Mouse (Mus musculus) lung, embryonic 15.5 days (tissue): ENCODE results near the gene Cytip. TPM values are rescaled to one million over a fixed set of nuclear protein-coding genes. Genes with fewer than 3 reads are reported as not detected.

Source experiments
- polyA plus RNA-seq: library from polyadenylated mRNA; unstranded; fragments of >200 nt; fragmentation: Nextera tagmentation; extraction: Ambion mirVana; gene quantifications from 2 replicates; pipeline ENCODE4 v1.2.1, GENCODE M21; 2015

The Cytip gene
- polyA plus RNA-seq, 1 experiment from 2014 or later: 4.0 TPM

Other genes with a start within 250 kb of the Cytip start
- gene Galnt5, start 197.6 kb downstream of the Cytip start, polyA plus RNA-seq: 1.3 and 1.4 TPM in 2 replicates
- not detected in 2 replicates for gene Ermn, start 142.7 kb downstream of the Cytip start, polyA plus RNA-seq
- gene Acvr1c, start 162.4 kb upstream of the Cytip start, polyA plus RNA-seq: 1.4 and 1.6 TPM in 2 replicates